Mouse (Mus musculus): ENCODE results near the gene Tmem248.

DNA sequence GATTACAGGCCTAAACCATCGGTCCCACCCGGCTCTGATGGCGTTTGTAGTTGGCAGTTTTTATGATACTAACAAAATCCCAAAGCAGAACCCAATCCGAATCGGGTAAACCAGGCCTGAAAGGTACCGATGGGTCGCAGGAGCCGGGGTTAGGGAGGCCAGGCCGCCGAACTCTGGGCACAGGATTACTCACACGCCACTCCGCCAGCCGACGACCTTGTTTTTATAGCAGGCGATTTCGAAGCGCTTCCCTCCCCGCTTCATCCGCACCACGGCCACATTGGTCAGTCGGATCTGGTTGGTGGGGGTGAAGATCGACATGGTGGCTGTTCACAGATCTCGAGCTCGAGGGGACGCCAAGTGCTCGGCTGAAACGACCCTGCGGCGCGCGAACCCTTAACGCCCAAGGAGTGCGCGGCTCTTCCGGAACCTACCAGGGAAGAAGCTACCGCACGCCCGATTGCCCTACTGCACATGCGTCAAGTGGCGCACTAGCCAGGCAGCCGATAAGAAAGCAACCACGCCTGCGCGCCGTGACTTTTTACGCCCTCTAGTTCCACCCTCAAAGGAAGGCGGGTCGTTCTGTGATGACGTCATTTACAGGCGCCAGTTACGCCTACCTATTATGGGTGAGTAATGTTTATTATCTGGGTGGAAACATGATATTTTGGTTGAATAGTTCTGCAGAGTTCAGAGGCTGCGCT lies 38.3 kb downstream of the Tmem248 start, which contains the start of the genes Sbds and Tyw1:
- peak; percentile 94 for TF ChIP-seq POLR2A (IDR thresholded peaks at IDR 0.05; ENCODE audit: low read depth, low read length)
- TF ChIP-seq CTCF (conservative IDR thresholded peaks at IDR 0.05; ENCODE audit: insufficient read depth, insufficient read length, low read depth, low read length) = no peak
